Mouse (Mus musculus): ENCODE measurements around the gene Hoxc4. TPM values are rescaled to one million over a fixed set of nuclear protein-coding genes. Genes with fewer than 3 reads are reported as not detected.

Hoxc4 gene
- polyA plus RNA-seq, 1 experiment, result 0.13 TPM

DNA sequence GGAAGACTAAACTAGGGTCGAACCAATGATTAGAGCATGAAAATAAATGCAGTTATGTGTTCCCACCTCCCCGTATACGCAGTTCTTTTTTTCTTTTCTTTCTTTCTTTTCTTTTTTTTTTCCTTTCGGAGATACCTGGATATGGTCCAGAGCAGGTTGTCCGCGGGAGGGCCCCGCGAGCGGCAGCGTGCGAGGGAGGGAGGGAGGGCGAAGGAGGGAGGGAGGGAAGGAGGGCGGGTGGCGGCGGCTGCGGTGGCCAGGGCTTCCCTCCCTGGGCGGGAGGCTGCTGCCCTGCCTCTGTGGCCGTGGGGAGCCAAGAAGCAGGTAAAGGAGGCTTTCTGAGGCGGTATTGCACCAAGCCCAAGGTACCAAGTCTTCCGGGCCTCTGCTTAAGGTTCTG, 42.6 kb upstream of the Hoxc4 start, which contains the start of gene Hoxc9:
Gene Hoxc9, plus strand, starts transcription at position 269 of the 400 bp plus-strand sequence.
- TF ChIP-seq POLR2A (IDR thresholded peaks at IDR 0.05; ENCODE audit: low read depth, low read length) (no peak), CTCF (IDR thresholded peaks at IDR 0.05; ENCODE audit: extremely low read depth, insufficient read depth, insufficient read length, insufficient replicate concordance) (no peak)
- Histone ChIP-seq H3K4me3 (ENCODE audit: extremely low read depth, insufficient read depth, insufficient read length) (peak within 1 kb of the TSS; percentile 42), H3K4me1 (ENCODE audit: control insufficient read depth, insufficient read depth, insufficient read length) (peaks cover 9% of the 10 kb centered on the region; the same call in 1 of the 2 replicates), H3K36me3 (ENCODE audit: control insufficient read depth, insufficient read depth, low read length) (no peaks in the 10 kb centered on the region), H3K27ac (ENCODE audit: insufficient read depth, low read length) (no peak within 1 kb of the TSS), H3K27me3 (ENCODE audit: control insufficient read depth, insufficient read depth, low read length) (peaks cover 46% of the 10 kb centered on the region)
- 3% methylated on average over 19 of the region's 20 CpGs for WGBS
- DNase-seq (ENCODE audit: low read depth in 1 of 2, low spot score in 2 of 2), result no peak

DNA sequence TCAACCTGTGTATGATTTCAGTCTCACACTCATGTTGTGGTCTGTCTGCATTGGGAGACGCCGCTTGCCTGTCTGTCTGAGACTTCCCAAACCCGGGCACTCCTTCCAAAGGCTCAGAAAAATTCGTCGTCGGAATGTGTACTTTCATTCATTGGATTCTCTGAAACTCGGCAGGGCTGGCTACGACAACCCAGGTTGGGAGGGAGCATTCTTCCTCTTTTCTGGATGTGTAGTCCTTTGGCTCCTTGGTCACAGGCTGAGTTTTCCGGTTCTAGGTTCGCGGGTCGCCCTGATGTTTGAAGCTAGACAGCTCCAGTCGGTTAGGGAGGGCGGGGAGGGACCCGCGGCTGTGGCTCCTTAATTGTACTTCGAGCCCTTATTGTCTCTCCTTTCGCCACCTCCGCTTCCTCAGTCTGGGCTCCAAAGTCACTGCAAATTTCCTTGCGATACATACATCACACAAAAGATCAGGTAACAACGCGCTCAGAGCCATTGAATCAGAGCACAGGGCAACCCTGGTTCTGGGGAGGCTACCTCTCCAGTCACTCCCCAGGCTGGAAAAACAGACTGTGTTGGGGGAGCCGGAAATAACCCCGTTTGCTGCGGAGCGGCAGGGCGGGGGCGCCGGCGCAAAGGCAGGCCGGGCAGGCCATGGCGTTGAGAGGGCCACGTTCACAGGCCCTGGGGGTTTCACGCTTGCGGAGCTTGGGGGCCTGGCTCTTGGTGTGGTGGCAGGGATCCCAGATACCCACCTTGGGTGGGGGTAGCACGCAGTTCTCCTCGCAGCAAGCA, 41.9 kb upstream of the Hoxc4 start:
- H3K4me3 ChIP-seq (ENCODE audit: extremely low read depth, insufficient read depth, insufficient read length), result peak overlapping the region; percentile 42
- peaks cover 52% of the 10 kb centered on the region for H3K27me3 ChIP-seq (ENCODE audit: control insufficient read depth, insufficient read depth, low read length)
- no peaks in the 10 kb centered on the region for H3K36me3 ChIP-seq (ENCODE audit: control insufficient read depth, insufficient read depth, low read length)
- DNase-seq (ENCODE audit: low read depth in 1 of 2, low spot score in 2 of 2), result no peak
- peaks cover 12% of the 10 kb centered on the region for H3K4me1 ChIP-seq (ENCODE audit: control insufficient read depth, insufficient read depth, insufficient read length)
- H3K27ac ChIP-seq (ENCODE audit: insufficient read depth, low read length), result no peak overlapping the region
- 3% methylated on average over 36 of the region's 37 CpGs for WGBS
- TF ChIP-seq POLR2A (IDR thresholded peaks at IDR 0.05; ENCODE audit: low read depth, low read length) (no peak), CTCF (IDR thresholded peaks at IDR 0.05; ENCODE audit: extremely low read depth, insufficient read depth, insufficient read length, insufficient replicate concordance) (no peak)

DNA sequence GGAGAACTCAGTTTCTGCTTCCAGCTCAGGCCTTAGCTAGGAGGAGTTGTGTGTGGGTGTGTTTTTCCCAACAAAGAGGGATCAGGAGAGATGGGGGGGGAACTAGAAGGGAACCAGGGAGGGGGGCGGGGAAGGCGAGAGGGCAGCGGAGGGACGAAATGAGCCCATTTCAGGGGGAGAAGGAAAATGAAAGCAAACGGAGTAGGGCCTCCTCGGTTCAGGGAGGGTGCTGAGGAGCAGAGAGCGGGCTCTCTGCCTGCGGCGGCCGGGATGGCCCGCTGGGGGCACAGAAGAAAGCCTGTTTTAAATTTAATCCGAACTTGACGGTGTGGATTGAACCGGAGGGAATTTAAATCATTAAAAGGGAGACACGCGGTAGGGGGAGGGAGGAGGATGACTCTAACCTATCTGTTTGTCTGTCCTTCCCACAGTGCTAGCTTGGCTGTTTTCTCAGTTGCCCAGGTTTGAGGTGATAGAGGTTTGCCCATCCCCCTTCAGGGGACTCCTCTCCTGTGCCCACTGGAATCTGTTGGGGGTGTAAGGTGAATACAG, 41.2 kb upstream of the Hoxc4 start:
- TF ChIP-seq CTCF (IDR thresholded peaks at IDR 0.05; ENCODE audit: extremely low read depth, insufficient read depth, insufficient read length, insufficient replicate concordance) (no peak), POLR2A (IDR thresholded peaks at IDR 0.05; ENCODE audit: low read depth, low read length) (no peak)
- Histone ChIP-seq H3K36me3 (ENCODE audit: control insufficient read depth, insufficient read depth, low read length) (no peaks in the 10 kb centered on the region), H3K4me3 (ENCODE audit: extremely low read depth, insufficient read depth, insufficient read length) (peak overlapping the region; percentile 42), H3K27me3 (ENCODE audit: control insufficient read depth, insufficient read depth, low read length) (peaks cover 54% of the 10 kb centered on the region), H3K4me1 (ENCODE audit: control insufficient read depth, insufficient read depth, insufficient read length) (peaks cover 15% of the 10 kb centered on the region), H3K27ac (ENCODE audit: insufficient read depth, low read length) (no peak overlapping the region)
- no peak for DNase-seq (ENCODE audit: low read depth in 1 of 2, low spot score in 2 of 2)
- WGBS, result 15% methylated on average over 16 of the region's 16 CpGs

DNA sequence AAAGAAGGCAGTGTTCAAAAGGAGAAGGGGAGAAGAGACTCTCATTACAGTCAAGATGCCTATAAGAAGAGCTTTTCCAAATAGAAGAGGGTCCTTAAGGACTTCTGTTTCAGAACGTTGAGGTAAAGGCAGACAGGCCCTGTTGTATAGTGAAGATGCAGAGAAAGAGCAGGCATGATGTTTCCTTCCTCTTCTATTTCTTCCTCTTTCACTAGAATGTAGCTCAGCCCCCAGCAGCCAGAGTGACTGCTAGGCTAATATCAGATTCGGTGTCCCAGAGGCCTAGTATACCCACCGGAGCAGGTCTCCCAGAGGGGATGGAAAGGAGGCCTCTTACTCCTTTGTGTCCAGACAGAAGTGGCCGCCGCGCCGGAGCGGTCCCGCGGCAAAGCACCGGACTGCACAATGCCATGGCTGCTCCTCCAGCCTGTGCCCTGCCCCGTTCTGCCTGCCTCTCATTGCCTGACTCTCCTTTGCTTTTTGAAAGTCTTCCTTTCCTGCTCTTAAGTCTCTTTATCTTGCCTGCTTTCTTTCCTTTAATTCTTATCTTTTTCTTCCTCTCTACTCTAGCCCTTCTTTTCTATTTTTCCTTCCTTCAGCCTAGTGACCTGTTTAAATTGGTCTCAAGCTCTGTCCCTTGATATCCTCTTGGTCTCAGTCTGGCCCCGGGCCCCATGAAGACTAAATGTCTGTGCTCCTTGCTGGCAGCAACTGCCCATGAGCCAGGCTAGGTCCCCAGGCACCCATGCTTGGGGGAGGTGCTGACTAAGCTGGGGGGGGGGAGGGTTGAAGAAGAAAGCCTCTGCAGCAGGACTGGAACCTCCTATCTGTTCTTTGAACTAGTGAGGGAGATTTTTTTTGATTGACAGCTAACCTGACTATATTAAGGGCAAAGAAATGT, 39.9 kb upstream of the Hoxc4 start:
- TF ChIP-seq CTCF (IDR thresholded peaks at IDR 0.05; ENCODE audit: extremely low read depth, insufficient read depth, insufficient read length, insufficient replicate concordance), result no peak
- no peak for TF ChIP-seq POLR2A (IDR thresholded peaks at IDR 0.05; ENCODE audit: low read depth, low read length)
- Histone ChIP-seq H3K4me3 (ENCODE audit: extremely low read depth, insufficient read depth, insufficient read length) (no peak overlapping the region), H3K36me3 (ENCODE audit: control insufficient read depth, insufficient read depth, low read length) (no peaks in the 10 kb centered on the region), H3K27me3 (ENCODE audit: control insufficient read depth, insufficient read depth, low read length) (peaks cover 53% of the 10 kb centered on the region), H3K4me1 (ENCODE audit: control insufficient read depth, insufficient read depth, insufficient read length) (peaks cover 15% of the 10 kb centered on the region), H3K27ac (ENCODE audit: insufficient read depth, low read length) (no peak overlapping the region)
- WGBS, result 4% methylated on average over 13 of the region's 13 CpGs
- no peak for DNase-seq (ENCODE audit: low read depth in 1 of 2, low spot score in 2 of 2)

DNA sequence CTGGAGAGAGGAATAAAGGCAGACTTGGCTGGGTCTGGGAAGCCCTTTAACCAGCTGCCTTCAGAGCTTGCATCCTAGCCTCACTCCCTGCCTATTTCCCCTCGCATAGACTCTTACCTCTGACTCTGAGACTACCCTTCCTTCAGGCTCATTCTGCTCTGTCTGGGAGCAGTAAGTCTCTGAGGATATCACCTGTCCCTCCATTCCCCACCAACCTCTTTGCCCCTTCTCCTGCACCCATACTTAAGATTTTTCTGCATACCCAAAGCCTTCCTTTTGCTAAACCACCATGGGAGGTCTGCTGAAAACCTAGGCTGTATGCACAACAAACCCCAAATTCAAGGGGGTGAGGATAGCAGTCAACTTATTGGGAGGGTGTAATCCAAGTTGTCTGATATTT, 38.8 kb upstream of the Hoxc4 start:
- no peak overlapping the region for H3K4me3 ChIP-seq (ENCODE audit: extremely low read depth, insufficient read depth, insufficient read length)
- H3K27me3 ChIP-seq (ENCODE audit: control insufficient read depth, insufficient read depth, low read length), result peaks cover 52% of the 10 kb centered on the region
- 19% methylated on average over 1 of the region's 1 CpGs for WGBS
- no peak for DNase-seq (ENCODE audit: low read depth in 1 of 2, low spot score in 2 of 2)
- no peak overlapping the region for H3K27ac ChIP-seq (ENCODE audit: insufficient read depth, low read length)
- no peaks in the 10 kb centered on the region for H3K36me3 ChIP-seq (ENCODE audit: control insufficient read depth, insufficient read depth, low read length)
- TF ChIP-seq CTCF (IDR thresholded peaks at IDR 0.05; ENCODE audit: extremely low read depth, insufficient read depth, insufficient read length, insufficient replicate concordance), result no peak
- no peak for TF ChIP-seq POLR2A (IDR thresholded peaks at IDR 0.05; ENCODE audit: low read depth, low read length)
- H3K4me1 ChIP-seq (ENCODE audit: control insufficient read depth, insufficient read depth, insufficient read length), result peaks cover 15% of the 10 kb centered on the region

DNA sequence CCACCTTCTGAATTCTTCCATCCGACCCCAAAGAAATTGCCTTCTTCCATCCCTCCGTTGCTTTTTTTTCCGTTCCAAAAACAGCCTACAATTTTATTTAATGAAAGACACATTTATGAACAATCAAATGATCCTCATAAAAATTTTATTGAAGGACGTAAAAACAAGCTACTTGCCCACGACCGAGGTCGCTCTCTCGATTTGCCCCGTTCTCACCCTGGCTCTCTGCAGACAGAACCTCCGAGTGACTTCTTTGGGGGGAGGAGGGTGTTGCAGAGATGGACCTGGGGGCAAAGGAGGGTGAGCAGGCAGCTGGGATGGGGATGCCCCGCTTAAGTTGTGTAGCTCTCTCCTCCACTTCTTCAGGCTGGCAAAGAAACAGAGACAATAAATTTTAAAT, 38.4 kb upstream of the Hoxc4 start:
- no peak overlapping the region for H3K27ac ChIP-seq (ENCODE audit: insufficient read depth, low read length)
- TF ChIP-seq POLR2A (IDR thresholded peaks at IDR 0.05; ENCODE audit: low read depth, low read length), result no peak
- TF ChIP-seq CTCF (IDR thresholded peaks at IDR 0.05; ENCODE audit: extremely low read depth, insufficient read depth, insufficient read length, insufficient replicate concordance), result no peak
- peaks cover 52% of the 10 kb centered on the region for H3K27me3 ChIP-seq (ENCODE audit: control insufficient read depth, insufficient read depth, low read length)
- H3K4me1 ChIP-seq (ENCODE audit: control insufficient read depth, insufficient read depth, insufficient read length), result peaks cover 15% of the 10 kb centered on the region
- H3K4me3 ChIP-seq (ENCODE audit: extremely low read depth, insufficient read depth, insufficient read length), result no peak overlapping the region
- DNase-seq (ENCODE audit: low read depth in 1 of 2, low spot score in 2 of 2), result no peak
- WGBS, result 19% methylated on average over 11 of the region's 11 CpGs
- H3K36me3 ChIP-seq (ENCODE audit: control insufficient read depth, insufficient read depth, low read length), result no peaks in the 10 kb centered on the region

Measured in spleen, adult 2 months (tissue).